In genomic region chr6:83742761-83743160, GRCm38 (mm10) we compare ENCODE assay signal across 22 mouse cellular contexts. TPM values are rescaled to one million over a fixed set of nuclear protein-coding genes. Genes with fewer than 3 reads are reported as not detected.
A peak's percentile ranks its signal among the peaks of the same experiment; 100 is the strongest.
DNase-seq lines count a peak whose midpoint lies in the region; ATAC-seq and TF ChIP-seq lines count a peak whose summit lies in the region.
"Had no signal": no experiment of that assay in that cellular context is flagged by ENCODE, and none has a peak within 500 bp of the region (broad histone marks: within the 10 kb centered on the region; RNA-seq: fewer than 3 reads in every experiment).

TSS of gene Atp6v1b1 (plus strand) at chr6:83742990.

- H3K9ac ChIP-seq in forebrain, embryonic 14.5 days (ENCODE audit: low read length): no peak within 1 kb of the TSS
- H3K9ac ChIP-seq in forebrain, embryonic 11.5 days (ENCODE audit: low read length): no peak within 1 kb of the TSS
- no peak within 1 kb of the TSS for H3K9ac ChIP-seq in lung, postnatal 0 days (replicated peaks; ENCODE audit: low read depth)
- H3K9ac ChIP-seq in kidney, embryonic 15.5 days: no peak within 1 kb of the TSS
- H3K9ac ChIP-seq: embryonic facial prominence, embryonic 12.5 days; hindbrain, embryonic 13.5 days; limb, embryonic 15.5 days; midbrain, embryonic 13.5 days; stomach, embryonic 15.5 days had no signal

- no peaks in the 10 kb centered on the region for H3K36me3 ChIP-seq in forebrain, embryonic 14.5 days (ENCODE audit: control insufficient read depth, insufficient read depth, low read length)
- H3K36me3 ChIP-seq in forebrain, embryonic 11.5 days (ENCODE audit: control insufficient read depth, insufficient read depth, low read length): no peaks in the 10 kb centered on the region
- no peaks in the 10 kb centered on the region for H3K36me3 ChIP-seq in lung, postnatal 0 days (ENCODE audit: insufficient read depth, low read length)
- no peaks in the 10 kb centered on the region for H3K36me3 ChIP-seq in kidney, embryonic 15.5 days
- no peaks in the 10 kb centered on the region for H3K36me3 ChIP-seq in heart, embryonic 10.5 days
- H3K36me3 ChIP-seq: embryonic facial prominence, embryonic 12.5 days; hindbrain, embryonic 13.5 days; limb, embryonic 15.5 days; midbrain, embryonic 13.5 days; stomach, embryonic 15.5 days had no signal

- H3K4me3 ChIP-seq in forebrain, embryonic 14.5 days (ENCODE audit: low read depth, low read length): no peak within 1 kb of the TSS
- no peak within 1 kb of the TSS for H3K4me3 ChIP-seq in forebrain, embryonic 11.5 days (ENCODE audit: low read depth, low read length)
- H3K4me3 ChIP-seq in lung, postnatal 0 days (ENCODE audit: low read depth, low read length): no peak within 1 kb of the TSS
- no peak within 1 kb of the TSS for H3K4me3 ChIP-seq in lung, adult 2 months (replicated peaks; ENCODE audit: extremely low read depth, low read depth, low read length)
- no peak within 1 kb of the TSS for H3K4me3 ChIP-seq in kidney, embryonic 15.5 days (replicated peaks)
- H3K4me3 ChIP-seq in heart, embryonic 10.5 days: no peak within 1 kb of the TSS
- H3K4me3 ChIP-seq: embryonic facial prominence, embryonic 12.5 days; hindbrain, embryonic 13.5 days; limb, embryonic 15.5 days; midbrain, embryonic 13.5 days; stomach, embryonic 15.5 days had no signal

- no peak for TF ChIP-seq POLR2A in lung, adult 2 months (IDR thresholded peaks at IDR 0.05; ENCODE audit: borderline replicate concordance, extremely low read depth, low read depth, low read length)

- peak; percentile 55 for DNase-seq in forebrain, embryonic 14.5 days (ENCODE audit: low spot score)
- DNase-seq in forebrain, embryonic 11.5 days (ENCODE audit: low spot score): no peak
- peak; percentile 19 for DNase-seq in lung, postnatal 0 days (ENCODE audit: low spot score)
- no peak for DNase-seq in lung, adult 2 months
- no peak for DNase-seq in heart, embryonic 10.5 days (ENCODE audit: low spot score)
- DNase-seq: adrenal gland, postnatal 36 days; B cell, adult 2 months; gastrocnemius, postnatal 25 days; lung, postnatal 4 days; spleen, adult 18-20 months; thymus, postnatal 25 days had no signal

- H3K27me3 ChIP-seq in forebrain, embryonic 14.5 days (replicated peaks; ENCODE audit: control insufficient read depth, insufficient read depth, low read length): no peaks in the 10 kb centered on the region
- no peaks in the 10 kb centered on the region for H3K27me3 ChIP-seq in forebrain, embryonic 11.5 days (ENCODE audit: control insufficient read depth, insufficient read depth, low read length)
- no peaks in the 10 kb centered on the region for H3K27me3 ChIP-seq in lung, postnatal 0 days (replicated peaks; ENCODE audit: insufficient read depth, low read length)
- H3K27me3 ChIP-seq in kidney, embryonic 15.5 days: peaks cover 27% of the 10 kb centered on the region
- peaks cover 66% of the 10 kb centered on the region for H3K27me3 ChIP-seq in heart, embryonic 10.5 days (ENCODE audit: insufficient read depth, poor library complexity, severe bottlenecking)
- H3K27me3 ChIP-seq: stomach, embryonic 15.5 days had no signal

- no peaks in the 10 kb centered on the region for H3K4me1 ChIP-seq in forebrain, embryonic 14.5 days (ENCODE audit: control insufficient read depth, insufficient read depth, low read length)
- H3K4me1 ChIP-seq in forebrain, embryonic 11.5 days (replicated peaks; ENCODE audit: control insufficient read depth, insufficient read depth, low read length): peaks cover 4% of the 10 kb centered on the region; the same call in 1 of the 2 replicates
- no peaks in the 10 kb centered on the region for H3K4me1 ChIP-seq in lung, postnatal 0 days (ENCODE audit: insufficient read depth, low read depth, low read length)
- H3K4me1 ChIP-seq in lung, adult 2 months (ENCODE audit: control insufficient read depth, insufficient read depth, low read length): no peaks in the 10 kb centered on the region
- 0 out of 2 replicates have a peak, but pooled peaks cover 3% of the 10 kb centered on the region for H3K4me1 ChIP-seq in kidney, embryonic 15.5 days
- H3K4me1 ChIP-seq in heart, embryonic 10.5 days: 0 out of 2 replicates have a peak, but pooled peaks cover 1% of the 10 kb centered on the region
- H3K4me1 ChIP-seq: embryonic facial prominence, embryonic 12.5 days; hindbrain, embryonic 13.5 days; midbrain, embryonic 13.5 days had no signal

- peak; percentile 73; the same call in 1 of the 2 replicates for ATAC-seq in forebrain, embryonic 14.5 days
- no peak for ATAC-seq in forebrain, embryonic 11.5 days (replicated peaks; ENCODE audit: low FRiP score)
- ATAC-seq in lung, postnatal 0 days: no peak
- 0 out of 2 replicates have a peak, but pooled peaks have one; percentile 26 for ATAC-seq in kidney, embryonic 15.5 days (replicated peaks; ENCODE audit: low FRiP score)
- no peak for ATAC-seq in monocyte, adult 5-6 weeks (replicated peaks; ENCODE audit: insufficient number of reproducible peaks, low FRiP score, low TSS enrichment, poor library complexity, severe bottlenecking)
- ATAC-seq: intestine, postnatal 0 days; midbrain, embryonic 13.5 days; Patski had no signal

- no peak for TF ChIP-seq CTCF in lung, postnatal 0 days (IDR thresholded peaks at IDR 0.05)
- no peak for TF ChIP-seq CTCF in lung, adult 2 months (IDR thresholded peaks at IDR 0.05; ENCODE audit: insufficient read depth, low read length)

- TF ChIP-seq EP300 in lung, postnatal 0 days (IDR thresholded peaks at IDR 0.05): no peak

- WGBS in forebrain, embryonic 14.5 days: 57% methylated on average over 5 of the region's 5 CpGs
- 61% methylated on average over 5 of the region's 5 CpGs for WGBS in forebrain, embryonic 11.5 days
- WGBS in lung, postnatal 0 days: 40% methylated on average over 5 of the region's 5 CpGs
- 44% methylated on average over 5 of the region's 5 CpGs for WGBS in lung, adult 2 months
- WGBS in kidney, embryonic 15.5 days: 59% methylated on average over 5 of the region's 5 CpGs
- 46% methylated on average over 5 of the region's 5 CpGs for WGBS in heart, embryonic 10.5 days

- no peak within 1 kb of the TSS for H3K4me2 ChIP-seq in forebrain, embryonic 14.5 days (ENCODE audit: low read length)
- no peak within 1 kb of the TSS for H3K4me2 ChIP-seq in forebrain, embryonic 11.5 days (ENCODE audit: low read depth, low read length, severe bottlenecking)
- H3K4me2 ChIP-seq in lung, postnatal 0 days (replicated peaks; ENCODE audit: low read depth, low read length): no peak within 1 kb of the TSS
- H3K4me2 ChIP-seq in kidney, embryonic 15.5 days: no peak within 1 kb of the TSS
- H3K4me2 ChIP-seq: embryonic facial prominence, embryonic 12.5 days; hindbrain, embryonic 13.5 days; limb, embryonic 15.5 days; midbrain, embryonic 13.5 days; stomach, embryonic 15.5 days had no signal

- H3K9me3 ChIP-seq in forebrain, embryonic 14.5 days (replicated peaks; ENCODE audit: control insufficient read depth, low read length): no peaks in the 10 kb centered on the region
- peaks cover 3% of the 10 kb centered on the region; the same call in 1 of the 2 replicates for H3K9me3 ChIP-seq in forebrain, embryonic 11.5 days (ENCODE audit: control insufficient read depth, low read length)
- H3K9me3 ChIP-seq in lung, postnatal 0 days (ENCODE audit: low read length): no peaks in the 10 kb centered on the region
- H3K9me3 ChIP-seq in kidney, embryonic 15.5 days (replicated peaks): no peaks in the 10 kb centered on the region
- H3K9me3 ChIP-seq in heart, embryonic 10.5 days: no peaks in the 10 kb centered on the region
- H3K9me3 ChIP-seq: embryonic facial prominence, embryonic 12.5 days; limb, embryonic 15.5 days; midbrain, embryonic 13.5 days; stomach, embryonic 15.5 days had no signal

- H3K27ac ChIP-seq in forebrain, embryonic 14.5 days (ENCODE audit: low read depth, low read length): no peak within 1 kb of the TSS
- no peak within 1 kb of the TSS for H3K27ac ChIP-seq in forebrain, embryonic 11.5 days (ENCODE audit: low read depth, low read length)
- no peak within 1 kb of the TSS for H3K27ac ChIP-seq in lung, postnatal 0 days (ENCODE audit: low read length)
- H3K27ac ChIP-seq in kidney, embryonic 15.5 days: peak within 1 kb of the TSS; percentile 3; the same call in 1 of the 2 replicates
- no peak within 1 kb of the TSS for H3K27ac ChIP-seq in heart, embryonic 10.5 days
- H3K27ac ChIP-seq: embryonic facial prominence, embryonic 12.5 days; hindbrain, embryonic 13.5 days; limb, embryonic 15.5 days; midbrain, embryonic 13.5 days; stomach, embryonic 15.5 days had no signal

RNA-seq across cellular contexts. Expression of gene Atp6v1b1, which starts in this region (rescaled TPM):
- polyA plus RNA-seq in forebrain, embryonic 14.5 days (2014; fragmentation: Nextera tagmentation; extraction: Ambion mirVana): not detected in 2 replicates
- not detected in 2 replicates for polyA plus RNA-seq in forebrain, embryonic 11.5 days (2014; fragmentation: Nextera tagmentation; extraction: Ambion mirVana)
- polyA plus RNA-seq in lung, postnatal 0 days (2015; fragmentation: Nextera tagmentation; extraction: Ambion mirVana): 0.56 and 0.64 TPM in 2 replicates
- 6.1 and 7.7 TPM in 2 replicates for polyA plus RNA-seq in lung, adult 2 months (2012; rRNA removed)
- 7.0 and 8.1 TPM in 2 replicates for polyA plus RNA-seq in kidney, embryonic 15.5 days (2015; fragmentation: Nextera tagmentation; extraction: Ambion mirVana)
- not detected in 2 replicates for polyA plus RNA-seq in heart, embryonic 10.5 days (2016; fragmentation: Nextera tagmentation; extraction: Ambion mirVana)
- not detected in 3 replicates for total RNA-seq in monocyte, adult 5-6 weeks (2017)
- total RNA-seq: adrenal gland, postnatal 36 days; gastrocnemius, postnatal 25 days; left cerebral cortex, postnatal 14 days had no signal
- polyA plus RNA-seq: heart, embryonic 14.5 days; hindbrain, embryonic 13.5 days; intestine, postnatal 0 days; limb, embryonic 15.5 days; midbrain, embryonic 13.5 days; Patski had no signal

Comparison
In these comparisons a context has a peak if more than half of its experiments do, and no peak if none do; other contexts are left out.
1. Peak in DNase-seq and ATAC-seq in forebrain, embryonic 14.5 days; RNA of the gene not detected or under 1 TPM.
2. Peak in DNase-seq in lung, postnatal 0 days; RNA of the gene not detected or under 1 TPM.